Mouse (Mus musculus): ENCODE data around the gene Ccdc83. TPM values are rescaled to one million over a fixed set of nuclear protein-coding genes. Genes with fewer than 3 reads are reported as not detected.

Ccdc83 gene
- polyA plus RNA-seq, 1 experiment = not detected

GRCm38 (mm10) chr7:90228075-90228474, 37.5 kb downstream of the Ccdc83 start:
- no peak overlapping the region for H3K27ac ChIP-seq (ENCODE audit: insufficient read depth, low read depth, low read length)
- no peak overlapping the region for H3K4me3 ChIP-seq (ENCODE audit: insufficient read depth, low read length)
- TF ChIP-seq CTCF (IDR thresholded peaks at IDR 0.05; ENCODE audit: low read depth, low read length) (no peak), POLR2A (IDR thresholded peaks at IDR 0.05; ENCODE audit: borderline replicate concordance, low read depth, low read length) (no peak)
- H3K4me1 ChIP-seq (ENCODE audit: control insufficient read depth, insufficient read depth, low read length) = 0 out of 2 replicates have a peak, but pooled peaks cover 2% of the 10 kb centered on the region

GRCm38 (mm10) chr7:90221487-90221886, 44.1 kb downstream of the Ccdc83 start:
- H3K4me1 ChIP-seq (ENCODE audit: control insufficient read depth, insufficient read depth, low read length) = no peaks in the 10 kb centered on the region
- TF ChIP-seq CTCF (IDR thresholded peaks at IDR 0.05; ENCODE audit: low read depth, low read length) = no peak
- TF ChIP-seq POLR2A (IDR thresholded peaks at IDR 0.05; ENCODE audit: borderline replicate concordance, low read depth, low read length) = no peak

DNA sequence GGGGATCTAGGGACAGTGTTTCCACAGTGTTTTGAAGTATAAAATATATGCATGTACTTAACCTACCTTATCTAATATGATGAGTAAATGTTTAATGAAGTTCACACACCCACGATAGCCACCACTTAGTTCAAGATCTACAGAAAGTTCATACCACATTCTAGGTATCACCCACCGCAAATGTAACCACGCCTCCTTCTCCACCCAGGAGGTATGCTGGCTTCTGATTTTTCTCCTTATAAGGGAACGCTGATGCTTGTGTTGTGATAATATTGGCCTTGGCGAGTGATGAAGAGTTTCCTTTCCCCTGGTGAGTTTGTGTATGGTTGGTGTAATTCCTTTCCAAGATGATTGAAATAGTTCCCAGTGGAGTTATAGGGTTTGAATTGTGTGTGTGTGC, 47.5 kb downstream of the Ccdc83 start:
- H3K4me3 ChIP-seq (ENCODE audit: insufficient read depth, low read length) = no peak overlapping the region
- no peak overlapping the region for H3K27ac ChIP-seq (ENCODE audit: insufficient read depth, low read depth, low read length)
- H3K4me1 ChIP-seq (ENCODE audit: control insufficient read depth, insufficient read depth, low read length) = no peaks in the 10 kb centered on the region
- TF ChIP-seq POLR2A (IDR thresholded peaks at IDR 0.05; ENCODE audit: borderline replicate concordance, low read depth, low read length) (no peak), CTCF (IDR thresholded peaks at IDR 0.05; ENCODE audit: low read depth, low read length) (no peak)

More at GRCm38 (mm10) chr7:90221487-90221886, 44.1 kb downstream of the Ccdc83 start:
- H3K4me3 ChIP-seq (ENCODE audit: insufficient read depth, low read length) = no peak overlapping the region
- H3K27ac ChIP-seq (ENCODE audit: insufficient read depth, low read depth, low read length) = no peak overlapping the region

DNA sequence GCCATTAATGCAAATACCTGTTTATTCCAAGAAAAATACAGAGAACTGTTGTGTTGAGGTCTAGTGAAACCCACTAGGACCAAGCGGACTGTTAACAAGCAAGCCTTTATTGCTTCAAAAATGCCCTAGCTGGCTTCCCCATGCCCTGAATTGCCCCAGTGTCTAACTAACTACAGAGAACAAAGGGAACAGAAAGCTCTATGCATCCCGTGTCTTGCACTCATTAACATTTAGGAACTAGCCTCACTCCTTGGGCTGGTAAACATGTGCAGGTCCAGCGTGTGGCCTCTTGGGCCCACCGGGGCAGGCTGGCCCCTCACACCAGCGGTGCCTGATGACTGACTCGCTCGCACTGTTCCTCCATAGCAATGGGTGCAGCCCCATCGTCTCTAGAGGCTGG, 49.1 kb downstream of the Ccdc83 start:
- Histone ChIP-seq H3K4me3 (ENCODE audit: insufficient read depth, low read length) (no peak overlapping the region), H3K4me1 (ENCODE audit: control insufficient read depth, insufficient read depth, low read length) (no peaks in the 10 kb centered on the region), H3K27ac (ENCODE audit: insufficient read depth, low read depth, low read length) (no peak overlapping the region)
- TF ChIP-seq CTCF (IDR thresholded peaks at IDR 0.05; ENCODE audit: low read depth, low read length) = no peak

DNA sequence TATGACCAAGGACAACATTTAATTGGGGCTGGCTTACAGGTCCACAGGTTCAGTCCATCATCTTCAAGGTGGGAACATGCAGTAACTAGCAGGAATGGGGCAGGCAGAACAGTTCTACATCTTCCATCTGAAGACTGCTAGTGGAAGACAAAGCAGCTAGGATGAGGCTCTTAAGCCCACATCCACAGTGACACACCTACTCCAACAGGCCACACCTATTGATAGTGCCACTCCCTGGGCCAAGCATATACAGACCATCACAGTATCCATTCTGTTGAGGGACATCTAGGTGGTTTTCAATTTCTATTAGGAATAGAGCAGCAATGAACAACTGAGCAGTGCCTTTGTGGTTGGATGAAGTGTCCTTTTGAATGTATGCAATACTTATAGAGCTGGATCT, 54.6 kb downstream of the Ccdc83 start:
- TF ChIP-seq CTCF (IDR thresholded peaks at IDR 0.05; ENCODE audit: low read depth, low read length) = no peak
- TF ChIP-seq POLR2A (IDR thresholded peaks at IDR 0.05; ENCODE audit: borderline replicate concordance, low read depth, low read length) = no peak
- Histone ChIP-seq H3K4me3 (ENCODE audit: insufficient read depth, low read length) (no peak overlapping the region), H3K4me1 (ENCODE audit: control insufficient read depth, insufficient read depth, low read length) (no peaks in the 10 kb centered on the region), H3K27ac (ENCODE audit: insufficient read depth, low read depth, low read length) (no peak overlapping the region)

DNA sequence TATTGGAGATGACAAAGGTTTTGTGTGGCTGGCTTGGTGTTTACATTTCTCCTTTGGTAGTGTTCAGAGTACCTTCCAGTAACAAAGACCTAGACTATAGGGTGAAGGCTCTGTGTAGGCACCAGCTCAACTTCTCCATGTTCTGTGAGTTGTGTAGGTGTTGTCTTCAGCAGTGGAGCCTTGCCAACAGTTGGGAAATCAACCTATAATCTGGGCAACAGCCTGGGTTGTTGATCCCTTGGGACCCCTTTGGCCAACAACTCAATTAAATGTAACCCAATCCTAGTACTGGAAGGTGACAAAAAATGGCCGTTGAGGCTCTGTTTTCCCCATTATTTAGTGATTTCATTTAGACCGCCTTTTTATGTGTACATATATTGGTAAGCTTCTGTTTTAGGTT, 55.5 kb downstream of the Ccdc83 start:
- Histone ChIP-seq H3K4me1 (ENCODE audit: control insufficient read depth, insufficient read depth, low read length) (no peaks in the 10 kb centered on the region), H3K27ac (ENCODE audit: insufficient read depth, low read depth, low read length) (no peak overlapping the region), H3K4me3 (ENCODE audit: insufficient read depth, low read length) (no peak overlapping the region)
- TF ChIP-seq CTCF (IDR thresholded peaks at IDR 0.05; ENCODE audit: low read depth, low read length) (no peak), POLR2A (IDR thresholded peaks at IDR 0.05; ENCODE audit: borderline replicate concordance, low read depth, low read length) (no peak)

GRCm38 (mm10) chr7:90203914-90204313, 61.7 kb downstream of the Ccdc83 start:
- Histone ChIP-seq H3K27ac (ENCODE audit: insufficient read depth, low read depth, low read length) (no peak overlapping the region), H3K4me3 (ENCODE audit: insufficient read depth, low read length) (no peak overlapping the region), H3K4me1 (ENCODE audit: control insufficient read depth, insufficient read depth, low read length) (peaks cover 10% of the 10 kb centered on the region)
- no peak for TF ChIP-seq CTCF (IDR thresholded peaks at IDR 0.05; ENCODE audit: low read depth, low read length)
- TF ChIP-seq POLR2A (IDR thresholded peaks at IDR 0.05; ENCODE audit: borderline replicate concordance, low read depth, low read length) = no peak

- peaks cover 10% of the 10 kb centered on the region for H3K4me1 ChIP-seq (ENCODE audit: control insufficient read depth, insufficient read depth, low read length)
- TF ChIP-seq CTCF (IDR thresholded peaks at IDR 0.05; ENCODE audit: low read depth, low read length) = no peak
- TF ChIP-seq POLR2A (IDR thresholded peaks at IDR 0.05; ENCODE audit: borderline replicate concordance, low read depth, low read length) = no peak
- no peak overlapping the region for H3K27ac ChIP-seq (ENCODE audit: insufficient read depth, low read depth, low read length)
- no peak overlapping the region for H3K4me3 ChIP-seq (ENCODE audit: insufficient read depth, low read length)
Measured at GRCm38 (mm10) chr7:90201877-90202465, 63.6 kb downstream of the Ccdc83 start.

- H3K27ac ChIP-seq (ENCODE audit: insufficient read depth, low read depth, low read length) = no peak overlapping the region
- no peak overlapping the region for H3K4me3 ChIP-seq (ENCODE audit: insufficient read depth, low read length)
- TF ChIP-seq CTCF (IDR thresholded peaks at IDR 0.05; ENCODE audit: low read depth, low read length) = no peak
- TF ChIP-seq POLR2A (IDR thresholded peaks at IDR 0.05; ENCODE audit: borderline replicate concordance, low read depth, low read length) = no peak
- peaks cover 10% of the 10 kb centered on the region for H3K4me1 ChIP-seq (ENCODE audit: control insufficient read depth, insufficient read depth, low read length)
Measured at GRCm38 (mm10) chr7:90200251-90200650, 65.3 kb downstream of the Ccdc83 start.

- Histone ChIP-seq H3K27ac (ENCODE audit: insufficient read depth, low read depth, low read length) (no peak overlapping the region), H3K4me3 (ENCODE audit: insufficient read depth, low read length) (no peak overlapping the region), H3K4me1 (ENCODE audit: control insufficient read depth, insufficient read depth, low read length) (no peaks in the 10 kb centered on the region)
- TF ChIP-seq POLR2A (IDR thresholded peaks at IDR 0.05; ENCODE audit: borderline replicate concordance, low read depth, low read length) (no peak), CTCF (IDR thresholded peaks at IDR 0.05; ENCODE audit: low read depth, low read length) (no peak)
Measured at GRCm38 (mm10) chr7:90180635-90181034, 84.9 kb downstream of the Ccdc83 start.

DNA sequence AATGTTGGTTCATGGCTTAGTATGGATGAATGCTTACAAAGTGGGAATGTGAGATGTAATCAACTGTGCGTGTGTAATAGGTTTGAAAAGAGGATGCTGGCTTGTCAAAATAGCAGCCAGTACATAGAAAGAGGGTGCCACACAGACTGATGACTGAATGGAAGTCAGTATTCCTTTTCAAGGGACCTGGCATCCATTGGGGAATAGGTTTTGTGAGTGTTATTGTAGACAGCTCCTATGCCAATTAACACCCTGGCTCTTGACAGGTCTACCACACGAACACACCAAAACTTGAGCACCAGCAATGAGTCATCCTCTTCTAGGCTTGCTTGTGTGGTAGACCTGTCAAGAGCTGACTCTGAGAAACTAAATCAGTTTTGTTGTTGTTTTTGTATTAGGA, 90.0 kb downstream of the Ccdc83 start:
- Histone ChIP-seq H3K4me3 (ENCODE audit: insufficient read depth, low read length) (no peak overlapping the region), H3K27ac (ENCODE audit: insufficient read depth, low read depth, low read length) (no peak overlapping the region), H3K4me1 (ENCODE audit: control insufficient read depth, insufficient read depth, low read length) (no peaks in the 10 kb centered on the region)
- TF ChIP-seq CTCF (IDR thresholded peaks at IDR 0.05; ENCODE audit: low read depth, low read length) = no peak
- no peak for TF ChIP-seq POLR2A (IDR thresholded peaks at IDR 0.05; ENCODE audit: borderline replicate concordance, low read depth, low read length)

Other genes starting within 250 kb of the Ccdc83 start
- 430 and 434 TPM in 2 replicates for gene Picalm, start 135.6 kb downstream of the Ccdc83 start, polyA plus RNA-seq (2012; ENCODE audit: insufficient read depth, insufficient read length, missing spikeins)
- gene Sytl2, start 36.5 kb upstream of the Ccdc83 start, polyA plus RNA-seq (2012; ENCODE audit: insufficient read depth, insufficient read length, missing spikeins) = 0.47 and 0.75 TPM in 2 replicates
- not detected in 2 replicates for gene Ccdc89, start 160.8 kb upstream of the Ccdc83 start, polyA plus RNA-seq (2012; ENCODE audit: insufficient read depth, insufficient read length, missing spikeins)
- 49.0 and 54.4 TPM in 2 replicates for gene Crebzf, start 177.0 kb upstream of the Ccdc83 start, polyA plus RNA-seq (2012; ENCODE audit: insufficient read depth, insufficient read length, missing spikeins)
- gene Tmem126a, start 191.5 kb upstream of the Ccdc83 start, polyA plus RNA-seq (2012; ENCODE audit: insufficient read depth, insufficient read length, missing spikeins) = 41.9 and 46.9 TPM in 2 replicates
- gene Tmem126b, start 210.2 kb upstream of the Ccdc83 start, polyA plus RNA-seq (2012; ENCODE audit: insufficient read depth, insufficient read length, missing spikeins) = 25.6 and 27.1 TPM in 2 replicates
- not detected in 2 replicates for gene Dlg2, start 210.9 kb upstream of the Ccdc83 start, polyA plus RNA-seq (2012; ENCODE audit: insufficient read depth, insufficient read length, missing spikeins)